Mouse (Mus musculus) heart, adult 2 months (tissue): ENCODE measurements around the gene Tm6sf2. TPM values are rescaled to one million over a fixed set of nuclear protein-coding genes. Genes with fewer than 3 reads are reported as not detected.
A peak's percentile ranks its signal among the peaks of the same experiment; 100 is the strongest.

ENCODE experiments used
- DNase-seq, 2 experiments: peaks; one replicate each; pipeline ENCODE4 v3.0.0; 2021
- H3K27ac ChIP-seq: fragments of 200-600 bp; 2 replicates; pipeline ENCODE4 v1.8.1; 2022
- H3K27me3 ChIP-seq: fragments of 200-500 bp; 2 replicates; pipeline ENCODE4 v1.6.1; 2012; ENCODE audit warnings: mild to moderate bottlenecking, low read length, inconsistent platforms, mixed read lengths; ENCODE audit not compliant: control insufficient read depth, insufficient read depth
- H3K36me3 ChIP-seq: fragments of 200-500 bp; 2 replicates; pipeline ENCODE4 v1.6.1; 2012; ENCODE audit warnings: low read length, inconsistent platforms; ENCODE audit not compliant: control insufficient read depth, insufficient read depth
- H3K4me1 ChIP-seq: fragments of 200-500 bp; 2 replicates; pipeline ENCODE4 v1.6.1; 2011; ENCODE audit warnings: low read length; ENCODE audit not compliant: control insufficient read depth, insufficient read depth
- H3K4me3 ChIP-seq: fragments of 200-600 bp; 2 replicates; pipeline ENCODE4 v1.8.1; 2022
- H3K79me2 ChIP-seq: fragments of 200-500 bp; replicated peaks from 2 replicates; pipeline ENCODE4 v1.6.1; 2012; ENCODE audit warnings: mild to moderate bottlenecking, inconsistent platforms, low read length, moderate library complexity, mixed read lengths; ENCODE audit not compliant: control insufficient read depth, insufficient read depth
- H3K9ac ChIP-seq: fragments of 200-500 bp; 2 replicates; pipeline ENCODE4 v1.6.1; 2012; ENCODE audit warnings: low read depth, mild to moderate bottlenecking, control low read depth, inconsistent platforms, low read length, mixed read lengths
- CTCF ChIP-seq: fragments of 200-600 bp; IDR thresholded peaks from 2 replicates; pipeline ENCODE4 v1.8.1; 2022; ENCODE audit warnings: antibody characterized with exemption, mild to moderate bottlenecking, moderate library complexity
- EP300 ChIP-seq: fragments of 200-500 bp; IDR thresholded peaks from 2 replicates; pipeline ENCODE4 v1.6.1; 2011; ENCODE audit warnings: low read depth, low read length, control low read depth; ENCODE audit not compliant: insufficient read depth
- POLR2A ChIP-seq: fragments of 200-500 bp; IDR thresholded peaks from 2 replicates; pipeline ENCODE4 v1.6.1; 2011; ENCODE audit warnings: mild to moderate bottlenecking, low read depth, low read length, control low read depth; ENCODE audit not compliant: insufficient read depth
- WGBS: fragments of 180-500 bp; shearing (Covaris S2); methylation state at CpG from one replicate; pipeline ENCODE4 v1.1.7; 2018; 5-methylcytosine and 5-hydroxymethylcytosine counted together
- intact Hi-C: fragments of 180-260 bp; cut with DNase I; formaldehyde crosslinking; loops from one replicate; pipeline ENCODE4 v1.15.1; 2025
- polyA plus RNA-seq: library from polyadenylated mRNA; depleted of rRNA; stranded (reverse); fragments of >200 nt; gene quantifications from 2 replicates; pipeline ENCODE4 v1.2.3, GENCODE M21; 2012
- total RNA-seq, 2 experiments: library from RNA; stranded (reverse); gene quantifications; 2 replicates each; pipeline ENCODE4 v1.2.3; 2021

Tm6sf2 gene
- total and polyA plus RNA-seq, 3 experiments: 0.64 to 3.1 (median 0.94) TPM

- no peak overlapping the region for H3K9ac ChIP-seq
- DNase-seq: no peak
- peaks cover 15% of the 10 kb centered on the region for H3K27me3 ChIP-seq
- no peaks in the 10 kb centered on the region for H3K36me3 ChIP-seq
- no peaks in the 10 kb centered on the region for H3K4me1 ChIP-seq
- no peak overlapping the region for H3K4me3 ChIP-seq
- H3K27ac ChIP-seq: no peak overlapping the region
- no peaks in the 10 kb centered on the region for H3K79me2 ChIP-seq
- WGBS: 9% methylated on average over 7 of the region's 7 CpGs
- no peak for TF ChIP-seq CTCF
- no peak for TF ChIP-seq POLR2A
- TF ChIP-seq EP300: no peak
- intact Hi-C loops: loop anchor here (5.0 kb wide), 1 partner anchor 135 kb away; no protein-coding TSS in a partner anchor
Measured at GRCm38 (mm10) chr8:70087237-70087636, 14.5 kb downstream of the Tm6sf2 start.

- Histone ChIP-seq H3K27ac (no peak overlapping the region), H3K27me3 (peaks cover 15% of the 10 kb centered on the region), H3K4me1 (no peaks in the 10 kb centered on the region), H3K36me3 (no peaks in the 10 kb centered on the region), H3K79me2 (no peaks in the 10 kb centered on the region), H3K4me3 (no peak overlapping the region), H3K9ac (no peak overlapping the region)
- intact Hi-C loops: loop anchor here (1.0 to 5.0 kb wide), 2 partner anchors 78 to 134 kb away; no protein-coding TSS in a partner anchor
- TF ChIP-seq EP300 (0 out of 2 replicates have a peak, but pooled peaks have one; percentile 18), POLR2A (no peak), CTCF (peak; percentile 75)
- WGBS: 4% methylated on average over 56 of the region's 56 CpGs
- peak; percentile 25 to 51 for DNase-seq
Measured at GRCm38 (mm10) chr8:70087836-70088650, 15.3 kb downstream of the Tm6sf2 start.

- Histone ChIP-seq H3K79me2 (no peaks in the 10 kb centered on the region), H3K27ac (no peak overlapping the region), H3K4me1 (no peaks in the 10 kb centered on the region), H3K9ac (no peak overlapping the region), H3K27me3 (peaks cover 12% of the 10 kb centered on the region), H3K4me3 (no peak overlapping the region), H3K36me3 (no peaks in the 10 kb centered on the region)
- WGBS: 67% methylated on average over 9 of the region's 9 CpGs
- intact Hi-C loops: loop anchor here (5.0 kb wide), 1 partner anchor 133 kb away; no protein-coding TSS in a partner anchor
- TF ChIP-seq CTCF (no peak), POLR2A (no peak), EP300 (no peak)
- no peak for DNase-seq
Measured at GRCm38 (mm10) chr8:70089296-70089960, 16.7 kb downstream of the Tm6sf2 start.

GRCm38 (mm10) chr8:70092786-70093185 lies 20.1 kb downstream of the Tm6sf2 start:
- Histone ChIP-seq H3K27ac (no peak overlapping the region), H3K4me1 (no peaks in the 10 kb centered on the region), H3K79me2 (no peaks in the 10 kb centered on the region), H3K27me3 (peaks cover 7% of the 10 kb centered on the region), H3K36me3 (no peaks in the 10 kb centered on the region), H3K9ac (no peak overlapping the region), H3K4me3 (no peak overlapping the region)
- WGBS: 54% methylated on average over 8 of the region's 8 CpGs
- intact Hi-C loops: no loop called here
- TF ChIP-seq POLR2A (no peak), CTCF (no peak)
- DNase-seq: no peak

GRCm38 (mm10) chr8:70099276-70099675 lies 26.6 kb downstream of the Tm6sf2 start:
- intact Hi-C loops: no loop called here
- H3K27me3 ChIP-seq: no peaks in the 10 kb centered on the region
- 57% methylated on average over 8 of the region's 8 CpGs for WGBS
- H3K4me3 ChIP-seq: no peak overlapping the region
- H3K36me3 ChIP-seq: no peaks in the 10 kb centered on the region
- TF ChIP-seq POLR2A: no peak
- TF ChIP-seq CTCF: no peak
- TF ChIP-seq EP300: no peak
- H3K27ac ChIP-seq: no peak overlapping the region
- no peaks in the 10 kb centered on the region for H3K79me2 ChIP-seq
- no peak overlapping the region for H3K9ac ChIP-seq
- DNase-seq: no peak
- H3K4me1 ChIP-seq: no peaks in the 10 kb centered on the region

- no peaks in the 10 kb centered on the region for H3K36me3 ChIP-seq
- H3K4me3 ChIP-seq: no peak overlapping the region
- H3K4me1 ChIP-seq: no peaks in the 10 kb centered on the region
- TF ChIP-seq POLR2A: no peak
- TF ChIP-seq EP300: no peak
- TF ChIP-seq CTCF: no peak
- no peak for DNase-seq
- no peaks in the 10 kb centered on the region for H3K79me2 ChIP-seq
- no peak overlapping the region for H3K9ac ChIP-seq
- intact Hi-C loops: no loop called here
- H3K27ac ChIP-seq: no peak overlapping the region
- no peaks in the 10 kb centered on the region for H3K27me3 ChIP-seq
- WGBS: 78% methylated on average over 8 of the region's 8 CpGs
Measured at GRCm38 (mm10) chr8:70100241-70100640, 27.5 kb downstream of the Tm6sf2 start.
